Comparison of ENCODE assay signal across 20 mouse cellular contexts in the genomic region with DNA sequence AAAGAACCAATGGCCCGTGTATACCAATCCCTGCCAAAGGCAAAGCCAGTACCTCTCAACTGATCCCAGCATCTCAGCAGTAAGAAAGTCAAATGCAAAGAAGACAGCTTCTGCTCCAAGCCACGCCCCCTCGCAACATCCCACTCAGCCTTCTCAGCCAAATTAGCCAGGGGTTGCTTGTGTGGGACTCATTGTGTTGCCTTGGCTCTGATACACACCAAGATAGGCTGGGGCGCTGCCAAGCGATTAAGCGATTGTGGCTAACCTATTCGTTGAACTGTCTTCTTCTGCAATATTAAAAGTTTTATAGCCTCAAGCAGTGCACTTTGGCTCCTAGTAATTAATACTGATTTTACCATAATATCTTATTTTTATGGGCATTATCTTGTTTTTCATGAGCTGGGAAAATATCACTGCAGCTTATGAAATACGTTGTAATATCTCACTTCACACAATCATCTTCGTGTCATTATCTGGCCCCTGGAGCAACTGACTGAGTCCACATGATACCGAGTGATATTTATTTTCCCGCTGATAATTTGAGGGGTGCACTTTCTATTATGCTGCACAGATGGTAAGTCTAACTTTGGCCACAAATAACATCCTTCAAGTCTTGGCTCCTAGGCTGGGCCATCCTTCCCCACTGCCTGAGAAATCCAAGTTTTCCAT.
A peak's percentile ranks its signal among the peaks of the same experiment; 100 is the strongest.
DNase-seq lines count a peak whose midpoint lies in the region; ATAC-seq and TF ChIP-seq lines count a peak whose summit lies in the region.
"Had no signal": no experiment of that assay in that cellular context is flagged by ENCODE, and none has a peak within 500 bp of the region (broad histone marks: within the 10 kb centered on the region; RNA-seq: fewer than 3 reads in every experiment).

No protein-coding gene starts in this region.

- no peak for TF ChIP-seq EP300 in liver, postnatal 0 days (IDR thresholded peaks at IDR 0.05; ENCODE audit: low read depth)

- WGBS in midbrain, embryonic 14.5 days = 84% methylated on average over 11 of the region's 11 CpGs
- 84% methylated on average over 11 of the region's 11 CpGs for WGBS in midbrain, embryonic 15.5 days
- WGBS in liver, postnatal 0 days (ENCODE audit: insufficient replicate concordance) = 73% methylated on average over 11 of the region's 11 CpGs

- no peaks in the 10 kb centered on the region for H3K36me3 ChIP-seq in midbrain, embryonic 14.5 days (ENCODE audit: control insufficient read depth, insufficient read depth, low read length)
- no peaks in the 10 kb centered on the region for H3K36me3 ChIP-seq in midbrain, embryonic 15.5 days (replicated peaks)
- H3K36me3 ChIP-seq in liver, postnatal 0 days (replicated peaks; ENCODE audit: insufficient read depth, low read length) = no peaks in the 10 kb centered on the region
- H3K36me3 ChIP-seq: forebrain, embryonic 12.5 days; heart, embryonic 10.5 days; hindbrain, embryonic 15.5 days; midbrain, embryonic 12.5 days; neural tube, embryonic 12.5 days had no signal

- no peak overlapping the region for H3K4me2 ChIP-seq in midbrain, embryonic 14.5 days (ENCODE audit: low read length)
- H3K4me2 ChIP-seq in midbrain, embryonic 15.5 days = no peak overlapping the region
- no peak overlapping the region for H3K4me2 ChIP-seq in liver, postnatal 0 days (ENCODE audit: low read depth, low read length)
- H3K4me2 ChIP-seq: forebrain, embryonic 12.5 days; hindbrain, embryonic 15.5 days; midbrain, embryonic 12.5 days; neural tube, embryonic 12.5 days had no signal

- H3K9ac ChIP-seq in midbrain, embryonic 14.5 days (replicated peaks; ENCODE audit: low read length) = no peak overlapping the region
- no peak overlapping the region for H3K9ac ChIP-seq in midbrain, embryonic 15.5 days
- H3K9ac ChIP-seq in liver, postnatal 0 days (replicated peaks) = no peak overlapping the region
- H3K9ac ChIP-seq: forebrain, embryonic 12.5 days; hindbrain, embryonic 15.5 days; midbrain, embryonic 12.5 days; neural tube, embryonic 12.5 days had no signal

- H3K4me1 ChIP-seq in midbrain, embryonic 14.5 days (ENCODE audit: control insufficient read depth, insufficient read depth, low read length) = no peaks in the 10 kb centered on the region
- H3K4me1 ChIP-seq in midbrain, embryonic 15.5 days = no peaks in the 10 kb centered on the region
- H3K4me1 ChIP-seq in liver, postnatal 0 days (ENCODE audit: insufficient read depth) = no peaks in the 10 kb centered on the region
- H3K4me1 ChIP-seq: forebrain, embryonic 12.5 days; hindbrain, embryonic 15.5 days; midbrain, embryonic 12.5 days; neural tube, embryonic 12.5 days had no signal

- H3K27ac ChIP-seq in midbrain, embryonic 14.5 days (replicated peaks; ENCODE audit: low read depth, low read length) = no peak overlapping the region
- no peak overlapping the region for H3K27ac ChIP-seq in midbrain, embryonic 15.5 days
- no peak overlapping the region for H3K27ac ChIP-seq in liver, postnatal 0 days (ENCODE audit: low read depth)
- H3K27ac ChIP-seq: forebrain, embryonic 12.5 days; heart, embryonic 10.5 days; hindbrain, embryonic 15.5 days; midbrain, embryonic 12.5 days; neural tube, embryonic 12.5 days had no signal

- ATAC-seq in midbrain, embryonic 14.5 days (ENCODE audit: low FRiP score, low TSS enrichment) = no peak
- ATAC-seq in midbrain, embryonic 15.5 days (replicated peaks) = no peak
- ATAC-seq in liver, postnatal 0 days = no peak
- ATAC-seq: activated CD4-positive, CD25-positive, alpha-beta regulatory T cell, adult 4 months; intestine, embryonic 16.5 days had no signal

- no peak for TF ChIP-seq CTCF in liver, postnatal 0 days (IDR thresholded peaks at IDR 0.05; ENCODE audit: low read depth)

- peak; percentile 65 for DNase-seq in kidney, postnatal 10 days
- DNase-seq in kidney, adult 11 months = no peak
- DNase-seq in midbrain, embryonic 14.5 days = peak; percentile 24
- peak; percentile 9 for DNase-seq in brain, adult 2 months (ENCODE audit: low read depth, low spot score)
- peak; percentile 74 for DNase-seq in fat pad, adult 2 months (ENCODE audit: extremely low read depth, low read depth, low spot score)
- no peak for DNase-seq in liver, postnatal 0 days
- DNase-seq: adrenal gland, postnatal 10 days; cerebellum, adult 8-10 months; heart, postnatal 4 days; lung, postnatal 14 days; right cerebral cortex, adult 18-20 months; spleen, adult 18-20 months had no signal

- H3K27me3 ChIP-seq in midbrain, embryonic 14.5 days (ENCODE audit: control insufficient read depth, insufficient read depth, low read length) = no peaks in the 10 kb centered on the region
- no peaks in the 10 kb centered on the region for H3K27me3 ChIP-seq in midbrain, embryonic 15.5 days (replicated peaks)
- no peaks in the 10 kb centered on the region for H3K27me3 ChIP-seq in liver, postnatal 0 days (ENCODE audit: insufficient read depth, low read length)
- H3K27me3 ChIP-seq: forebrain, embryonic 12.5 days; hindbrain, embryonic 15.5 days; midbrain, embryonic 12.5 days had no signal

- H3K4me3 ChIP-seq in midbrain, embryonic 14.5 days (replicated peaks; ENCODE audit: low read depth, low read length) = no peak overlapping the region
- H3K4me3 ChIP-seq in midbrain, embryonic 15.5 days = no peak overlapping the region
- H3K4me3 ChIP-seq in liver, postnatal 0 days (ENCODE audit: low read depth, low read length) = no peak overlapping the region
- H3K4me3 ChIP-seq: forebrain, embryonic 12.5 days; heart, embryonic 10.5 days; hindbrain, embryonic 15.5 days; midbrain, embryonic 12.5 days; neural tube, embryonic 12.5 days had no signal

- H3K9me3 ChIP-seq in midbrain, embryonic 14.5 days (ENCODE audit: control insufficient read depth, low read length) = no peaks in the 10 kb centered on the region
- no peaks in the 10 kb centered on the region for H3K9me3 ChIP-seq in midbrain, embryonic 15.5 days
- no peaks in the 10 kb centered on the region for H3K9me3 ChIP-seq in liver, postnatal 0 days (ENCODE audit: low read length)
- H3K9me3 ChIP-seq: forebrain, embryonic 12.5 days; heart, embryonic 10.5 days; hindbrain, embryonic 15.5 days; midbrain, embryonic 12.5 days; neural tube, embryonic 12.5 days had no signal

Comparison
In these comparisons a context has a peak if more than half of its experiments do, and no peak if none do; other contexts are left out.
1. DNase-seq: peak in kidney, postnatal 10 days (single experiment), midbrain, embryonic 14.5 days (single experiment), brain, adult 2 months (single experiment) and fat pad, adult 2 months (single experiment); none in kidney, adult 11 months (single experiment) and liver, postnatal 0 days (single experiment).